Mouse (Mus musculus) testis, adult 2 months (tissue): ENCODE results near the gene Kctd6.

ENCODE experiments used
- CTCF ChIP-seq: fragments of 200-500 bp; IDR thresholded peaks from 2 replicates; pipeline ENCODE4 v1.5.1; 2012; ENCODE audit warnings: low read depth, mild to moderate bottlenecking, inconsistent platforms, low read length, moderate library complexity; ENCODE audit not compliant: control insufficient read depth, insufficient read depth, insufficient replicate concordance
- POLR2A ChIP-seq: fragments of 200-500 bp; IDR thresholded peaks from 2 replicates; pipeline ENCODE4 v1.6.1; 2012; ENCODE audit warnings: low read depth, mild to moderate bottlenecking, inconsistent platforms, low read length, moderate library complexity; ENCODE audit not compliant: control insufficient read depth

GRCm38 (mm10) chr14:8224805-8225204 is 10.9 kb downstream of the Kctd6 start:
- TF ChIP-seq CTCF, result no peak
- TF ChIP-seq POLR2A, result no peak
